Mouse (Mus musculus) forebrain, embryonic 12.5 days (tissue): ENCODE measurements around the gene Hoxc8. TPM values are rescaled to one million over a fixed set of nuclear protein-coding genes. Genes with fewer than 3 reads are reported as not detected.

Source experiments
- ATAC-seq: fragments of 200-750 bp; cut with Nextera tagmentation; 2 replicates; pipeline ENCODE4 v1.8.0; 2017; ENCODE audit warnings: moderate TSS enrichment; ENCODE audit not compliant: low FRiP score
- H3K27ac ChIP-seq: fragments of 300-500 bp; sonication (generic); 2 replicates; pipeline ENCODE4 v1.5.1; 2016; ENCODE audit warnings: mild to moderate bottlenecking
- H3K27me3 ChIP-seq: fragments of 300-500 bp; sonication (generic); 2 replicates; pipeline ENCODE4 v1.6.1; 2016; ENCODE audit warnings: mild to moderate bottlenecking
- H3K36me3 ChIP-seq: fragments of 300-500 bp; sonication (generic); replicated peaks from 2 replicates; pipeline ENCODE4 v1.6.1; 2016; ENCODE audit warnings: mild to moderate bottlenecking
- H3K4me1 ChIP-seq: fragments of 300-500 bp; sonication (generic); 2 replicates; pipeline ENCODE4 v1.6.1; 2016
- H3K4me2 ChIP-seq: fragments of 300-500 bp; sonication (generic); 2 replicates; pipeline ENCODE4 v1.6.1; 2016; ENCODE audit warnings: mild to moderate bottlenecking, moderate library complexity
- H3K4me3 ChIP-seq: fragments of 300-500 bp; sonication (generic); replicated peaks from 2 replicates; pipeline ENCODE4 v1.5.1; 2016; ENCODE audit warnings: mild to moderate bottlenecking
- H3K9ac ChIP-seq: fragments of 300-500 bp; sonication (generic); 2 replicates; pipeline ENCODE4 v1.6.1; 2016; ENCODE audit warnings: mild to moderate bottlenecking
- H3K9me3 ChIP-seq: fragments of 300-500 bp; sonication (generic); 2 replicates; pipeline ENCODE4 v1.6.1; 2016
- WGBS: fragments of 180-500 bp; shearing (Covaris S2); methylation state at CpG from one replicate; pipeline ENCODE4 v1.1.7; 2016; 5-methylcytosine and 5-hydroxymethylcytosine counted together
- polyA plus RNA-seq: library from polyadenylated mRNA; unstranded; fragments of >200 nt; fragmentation: Nextera tagmentation; extraction: Ambion mirVana; gene quantifications from 2 replicates; pipeline ENCODE4 v1.2.1, GENCODE M21; 2016

The Hoxc8 gene
- polyA plus RNA-seq: not detected in 2 replicates

- H3K9ac ChIP-seq: no peak within 1 kb of the TSS
Measured at GRCm38 (mm10) chr15:102990461-102991397, at the start of gene Hoxc8. Hoxc8 (plus strand) TSS chr15:102990607.

DNA sequence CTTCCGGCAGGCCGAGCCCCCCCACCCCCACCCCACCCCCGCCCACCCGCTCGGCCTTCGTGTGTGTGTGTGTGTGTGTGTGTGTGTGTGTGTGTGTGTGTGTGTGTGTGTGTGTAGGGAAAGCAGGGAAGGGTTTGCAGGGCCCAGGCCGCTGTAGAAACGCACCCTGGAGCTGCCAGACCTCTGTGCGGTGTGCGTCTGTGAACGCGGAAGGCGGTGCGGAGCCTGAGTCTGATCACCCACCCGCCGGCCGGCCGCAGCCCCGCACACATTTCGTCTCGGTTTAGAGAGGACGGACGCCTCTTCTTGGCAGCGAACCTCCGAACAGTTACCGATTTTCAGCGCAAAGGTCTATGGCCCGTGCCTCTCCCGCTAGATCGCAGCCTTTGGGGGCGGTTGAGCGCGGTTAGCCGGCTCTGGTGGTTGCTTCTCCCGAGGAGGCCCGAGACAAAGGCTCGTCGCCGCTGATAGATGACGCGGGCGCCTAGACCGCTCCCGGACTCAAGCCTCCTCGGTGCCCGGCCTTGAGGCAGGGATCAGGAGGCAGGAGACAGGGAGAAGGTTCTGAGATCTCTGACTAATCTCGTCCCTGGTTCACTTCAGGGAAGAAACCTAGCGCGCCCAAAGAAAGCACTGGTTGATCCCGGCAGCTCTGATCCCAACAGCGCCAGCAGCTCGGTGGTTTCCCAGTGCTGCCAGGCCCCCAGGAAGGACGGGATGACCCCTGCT, 47.5 kb upstream of the Hoxc8 start:
- under 1% methylated on average over 43 of the region's 53 CpGs for WGBS
- H3K36me3 ChIP-seq: no peaks in the 10 kb centered on the region
- 0 out of 2 replicates have a peak overlapping the region, but pooled peaks have one; percentile 19 for H3K4me2 ChIP-seq
- H3K9ac ChIP-seq: no peak overlapping the region
- peaks cover 9% of the 10 kb centered on the region; the same call in 1 of the 2 replicates for H3K4me1 ChIP-seq
- peaks cover 97% of the 10 kb centered on the region for H3K27me3 ChIP-seq
- H3K27ac ChIP-seq: no peak overlapping the region
- peak overlapping the region; percentile 14; the same call in 1 of the 2 replicates for H3K4me3 ChIP-seq
- H3K9me3 ChIP-seq: no peaks in the 10 kb centered on the region
- no peak for ATAC-seq

More at GRCm38 (mm10) chr15:102990461-102991397, at the start of gene Hoxc8:
- no peaks in the 10 kb centered on the region for H3K36me3 ChIP-seq
- H3K4me3 ChIP-seq: no peak within 1 kb of the TSS
- no peak within 1 kb of the TSS for H3K4me2 ChIP-seq
- no peak within 1 kb of the TSS for H3K27ac ChIP-seq
- no peaks in the 10 kb centered on the region for H3K9me3 ChIP-seq
- no peaks in the 10 kb centered on the region for H3K4me1 ChIP-seq
- peaks cover 98% of the 10 kb centered on the region for H3K27me3 ChIP-seq
- no peak for ATAC-seq
- WGBS: 1% methylated on average over 54 of the region's 69 CpGs

DNA sequence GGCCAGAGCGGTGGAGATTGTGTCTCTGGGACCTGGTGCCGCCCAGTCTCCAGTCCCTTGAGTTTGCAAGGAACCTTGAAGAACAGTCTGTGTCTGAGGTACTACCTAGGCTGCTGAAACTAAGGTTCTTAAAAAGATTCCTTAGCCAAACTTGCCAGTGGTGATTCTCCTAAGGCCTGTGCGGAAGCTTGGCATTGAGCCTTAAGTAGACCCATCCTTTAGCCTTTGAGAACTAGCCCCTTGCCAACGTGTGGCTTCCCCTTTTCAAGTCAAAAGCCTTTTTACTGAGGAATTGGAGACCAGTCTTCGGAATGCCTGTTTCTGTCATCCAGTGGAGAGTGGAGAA, 47.0 kb upstream of the Hoxc8 start:
- 0 out of 2 replicates have a peak overlapping the region, but pooled peaks have one; percentile 14 for H3K4me3 ChIP-seq
- 0 out of 2 replicates have a peak overlapping the region, but pooled peaks have one; percentile 19 for H3K4me2 ChIP-seq
- H3K9me3 ChIP-seq: no peaks in the 10 kb centered on the region
- no peak for ATAC-seq
- no peak overlapping the region for H3K27ac ChIP-seq
- H3K36me3 ChIP-seq: no peaks in the 10 kb centered on the region
- H3K9ac ChIP-seq: no peak overlapping the region
- H3K4me1 ChIP-seq: peaks cover 9% of the 10 kb centered on the region; the same call in 1 of the 2 replicates
- peaks cover 97% of the 10 kb centered on the region for H3K27me3 ChIP-seq
- WGBS: 1% methylated on average over 5 of the region's 5 CpGs

- 8% methylated on average over 22 of the region's 22 CpGs for WGBS
- H3K27me3 ChIP-seq: peaks cover 97% of the 10 kb centered on the region
- H3K9me3 ChIP-seq: no peaks in the 10 kb centered on the region
- no peak overlapping the region for H3K9ac ChIP-seq
- H3K27ac ChIP-seq: no peak overlapping the region
- H3K4me2 ChIP-seq: no peak overlapping the region
- no peaks in the 10 kb centered on the region for H3K36me3 ChIP-seq
- no peak for ATAC-seq
- peaks cover 9% of the 10 kb centered on the region; the same call in 1 of the 2 replicates for H3K4me1 ChIP-seq
- no peak overlapping the region for H3K4me3 ChIP-seq
Measured at GRCm38 (mm10) chr15:102945185-102946077, 45.0 kb upstream of the Hoxc8 start.

- H3K4me2 ChIP-seq: no peak overlapping the region
- no peak overlapping the region for H3K4me3 ChIP-seq
- peaks cover 98% of the 10 kb centered on the region for H3K27me3 ChIP-seq
- peaks cover 9% of the 10 kb centered on the region; the same call in 1 of the 2 replicates for H3K4me1 ChIP-seq
- H3K27ac ChIP-seq: no peak overlapping the region
- no peak for ATAC-seq
- H3K9me3 ChIP-seq: no peaks in the 10 kb centered on the region
- no peak overlapping the region for H3K9ac ChIP-seq
- no peaks in the 10 kb centered on the region for H3K36me3 ChIP-seq
- 4% methylated on average over 9 of the region's 9 CpGs for WGBS
Measured at GRCm38 (mm10) chr15:102947276-102947675, 43.1 kb upstream of the Hoxc8 start.

DNA sequence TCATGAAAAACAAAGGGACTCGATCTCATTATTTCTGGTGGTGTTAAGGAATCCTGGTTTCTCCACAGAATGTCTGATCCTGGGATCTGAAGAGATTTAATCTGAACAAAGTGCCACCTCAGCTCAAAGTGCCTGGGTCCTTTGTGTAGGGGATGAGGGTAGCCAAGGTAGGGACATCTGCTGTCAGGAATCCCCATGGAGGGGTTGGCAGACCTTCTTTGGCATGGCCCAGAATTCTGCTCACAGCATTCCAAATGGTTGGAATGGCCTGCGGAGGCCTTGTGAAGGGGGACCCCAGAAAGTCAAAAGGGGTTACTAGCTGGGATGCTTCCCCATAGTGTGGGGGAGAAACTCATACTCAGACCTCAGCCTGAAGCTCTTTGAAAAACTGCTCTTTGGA, 41.6 kb upstream of the Hoxc8 start:
- Histone ChIP-seq H3K4me1 (no peaks in the 10 kb centered on the region), H3K4me3 (no peak overlapping the region), H3K9ac (no peak overlapping the region), H3K9me3 (no peaks in the 10 kb centered on the region), H3K4me2 (no peak overlapping the region), H3K27me3 (peaks cover 98% of the 10 kb centered on the region), H3K27ac (no peak overlapping the region), H3K36me3 (no peaks in the 10 kb centered on the region)
- 8% methylated on average over 2 of the region's 2 CpGs for WGBS
- ATAC-seq: no peak

DNA sequence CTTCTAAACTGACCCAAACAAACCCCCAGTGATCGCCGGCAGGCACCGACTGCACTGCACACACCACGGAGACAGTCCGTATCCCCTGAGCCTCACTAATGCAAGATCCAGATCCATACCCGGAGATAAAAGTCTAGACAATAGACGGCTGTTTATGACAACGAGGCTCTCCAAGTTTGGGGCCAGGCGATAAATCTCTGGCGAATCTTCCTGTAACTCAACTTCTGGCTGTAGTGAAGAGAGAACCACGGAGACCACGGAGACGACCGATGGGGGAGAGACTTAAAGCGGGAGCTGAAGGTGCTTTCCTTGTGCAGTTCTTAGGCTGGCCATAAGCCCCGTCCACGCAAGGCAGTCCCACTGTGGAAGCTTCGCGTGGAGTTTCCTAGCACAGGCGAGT, 40.7 kb upstream of the Hoxc8 start:
- Histone ChIP-seq H3K27me3 (peaks cover 99% of the 10 kb centered on the region), H3K36me3 (no peaks in the 10 kb centered on the region), H3K9me3 (no peaks in the 10 kb centered on the region), H3K4me3 (no peak overlapping the region), H3K4me1 (no peaks in the 10 kb centered on the region), H3K27ac (no peak overlapping the region), H3K9ac (no peak overlapping the region), H3K4me2 (no peak overlapping the region)
- no peak for ATAC-seq
- 2% methylated on average over 20 of the region's 20 CpGs for WGBS

DNA sequence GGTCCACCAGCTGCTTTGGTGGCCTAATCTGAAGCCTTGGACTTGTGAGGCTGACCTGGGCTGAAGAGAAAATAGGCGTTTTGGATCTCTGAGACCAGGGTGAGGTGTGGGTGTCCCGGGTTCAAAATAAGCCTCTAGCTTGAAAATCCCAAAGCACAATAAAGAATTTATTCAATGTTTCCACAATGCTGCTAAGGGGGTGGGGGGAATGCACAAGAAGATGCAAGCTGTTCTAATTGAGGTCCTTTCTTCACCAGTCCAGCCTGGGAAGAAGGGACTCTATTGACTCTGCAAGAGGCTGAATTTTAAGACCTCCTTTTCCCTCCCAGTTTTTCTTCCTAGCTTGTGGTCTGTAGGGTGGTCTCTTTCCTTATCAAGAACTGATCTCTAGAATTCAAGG, 39.5 kb upstream of the Hoxc8 start:
- no peak overlapping the region for H3K27ac ChIP-seq
- no peak overlapping the region for H3K4me3 ChIP-seq
- WGBS: 12% methylated on average over 2 of the region's 2 CpGs
- no peaks in the 10 kb centered on the region for H3K36me3 ChIP-seq
- no peaks in the 10 kb centered on the region for H3K9me3 ChIP-seq
- H3K4me1 ChIP-seq: no peaks in the 10 kb centered on the region
- no peak overlapping the region for H3K9ac ChIP-seq
- no peak for ATAC-seq
- H3K27me3 ChIP-seq: peaks cover 99% of the 10 kb centered on the region
- no peak overlapping the region for H3K4me2 ChIP-seq

DNA sequence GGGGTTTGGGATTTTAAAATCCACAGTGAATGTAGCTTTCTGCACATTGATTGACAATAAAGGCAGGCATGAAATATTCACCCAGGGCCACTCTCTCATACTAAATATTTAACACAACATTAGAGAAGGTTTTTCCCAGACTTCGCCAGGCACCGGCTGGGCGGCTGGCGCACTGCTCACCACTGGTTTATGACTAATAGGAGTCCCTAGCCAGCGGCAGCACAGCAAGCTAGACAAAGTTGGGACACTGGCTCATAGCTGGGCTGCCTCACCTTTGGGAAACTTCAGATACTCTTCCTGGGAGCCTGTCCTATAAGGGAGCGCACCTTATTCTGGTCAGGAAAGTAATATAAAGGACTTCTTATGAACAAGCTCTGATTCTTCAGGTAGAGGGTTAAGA, 36.8 kb upstream of the Hoxc8 start:
- Histone ChIP-seq H3K9ac (no peak overlapping the region), H3K27ac (no peak overlapping the region), H3K9me3 (no peaks in the 10 kb centered on the region), H3K4me1 (no peaks in the 10 kb centered on the region), H3K4me2 (no peak overlapping the region), H3K36me3 (no peaks in the 10 kb centered on the region), H3K27me3 (peaks cover 100% of the 10 kb centered on the region), H3K4me3 (no peak overlapping the region)
- ATAC-seq: no peak
- WGBS: 3% methylated on average over 6 of the region's 6 CpGs

GRCm38 (mm10) chr15:102954192-102955006, 36.0 kb upstream of the Hoxc8 start, which contains the start of gene Hoxc11:
Hoxc11 (plus strand) TSS chr15:102954427.
- no peak within 1 kb of the TSS for H3K4me2 ChIP-seq
- H3K9ac ChIP-seq: no peak within 1 kb of the TSS
- no peaks in the 10 kb centered on the region for H3K36me3 ChIP-seq
- WGBS: under 1% methylated on average over 57 of the region's 57 CpGs
- H3K27ac ChIP-seq: no peak within 1 kb of the TSS
- ATAC-seq: no peak
- no peaks in the 10 kb centered on the region for H3K4me1 ChIP-seq
- no peak within 1 kb of the TSS for H3K4me3 ChIP-seq
- H3K9me3 ChIP-seq: no peaks in the 10 kb centered on the region
- H3K27me3 ChIP-seq: peaks cover 98% of the 10 kb centered on the region

DNA sequence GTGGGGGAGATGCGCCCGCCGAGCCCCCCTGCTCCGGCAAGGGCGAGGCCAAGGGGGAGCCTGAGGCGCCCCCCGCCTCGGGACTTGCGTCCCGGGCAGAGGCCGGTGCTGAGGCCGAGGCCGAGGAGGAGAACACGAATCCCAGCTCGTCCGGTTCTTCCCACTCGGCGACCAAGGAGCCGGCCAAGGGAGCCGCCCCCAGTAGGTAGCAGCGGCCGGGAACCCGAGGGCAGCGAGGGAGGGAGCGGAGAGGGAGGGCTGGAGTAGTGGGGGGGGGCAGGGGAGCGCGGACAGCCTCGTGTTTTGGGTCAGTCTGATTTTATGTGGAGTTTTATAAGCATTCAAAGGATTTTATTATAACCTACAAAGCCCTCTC, 35.4 kb upstream of the Hoxc8 start:
- no peaks in the 10 kb centered on the region for H3K36me3 ChIP-seq
- no peak overlapping the region for H3K4me3 ChIP-seq
- H3K4me2 ChIP-seq: no peak overlapping the region
- no peaks in the 10 kb centered on the region for H3K4me1 ChIP-seq
- no peak overlapping the region for H3K9ac ChIP-seq
- peaks cover 98% of the 10 kb centered on the region for H3K27me3 ChIP-seq
- no peak overlapping the region for H3K27ac ChIP-seq
- no peaks in the 10 kb centered on the region for H3K9me3 ChIP-seq
- no peak for ATAC-seq
- under 1% methylated on average over 28 of the region's 28 CpGs for WGBS
